Mouse (Mus musculus) heart, adult 8-10 months (tissue): ENCODE results near the gene Map3k20. TPM values are rescaled to one million over a fixed set of nuclear protein-coding genes. Genes with fewer than 3 reads are reported as not detected.

ENCODE experiments used
- DNase-seq: peaks from one replicate; pipeline ENCODE4 v3.0.0; 2022; ENCODE audit warnings: low spot score
- total RNA-seq, 4 experiments: library from RNA; stranded (reverse); gene quantifications; 2 replicates each; pipeline ENCODE4 v1.2.4; 2022

Gene Map3k20
- total RNA-seq, 4 experiments from 2014 or later = 281 to 324 (median 299) TPM

- DNase-seq = no peak
These were observed 35.2 kb downstream of the Map3k20 start for GRCm38 (mm10) chr2:72320661-72321060.

GRCm38 (mm10) chr2:72321591-72321990 lies 36.2 kb downstream of the Map3k20 start:
- no peak for DNase-seq

GRCm38 (mm10) chr2:72322681-72323353 lies 37.4 kb downstream of the Map3k20 start:
- DNase-seq = no peak

GRCm38 (mm10) chr2:72324436-72324835 lies 39.0 kb downstream of the Map3k20 start:
- no peak for DNase-seq

- DNase-seq = no peak
These were observed 41.1 kb downstream of the Map3k20 start for GRCm38 (mm10) chr2:72326491-72326890.

- no peak for DNase-seq
These were observed 43.0 kb downstream of the Map3k20 start for GRCm38 (mm10) chr2:72328435-72328834.

GRCm38 (mm10) chr2:72330955-72331481 lies 45.6 kb downstream of the Map3k20 start:
- no peak for DNase-seq

GRCm38 (mm10) chr2:72332067-72332466 lies 46.6 kb downstream of the Map3k20 start:
- no peak for DNase-seq

- DNase-seq = no peak
These were observed 47.8 kb downstream of the Map3k20 start for GRCm38 (mm10) chr2:72333210-72333609.

- DNase-seq = no peak
These were observed 51.4 kb downstream of the Map3k20 start for GRCm38 (mm10) chr2:72336840-72337239.

GRCm38 (mm10) chr2:72345281-72345680 lies 59.8 kb downstream of the Map3k20 start:
- no peak for DNase-seq

GRCm38 (mm10) chr2:72351329-72351728 lies 65.9 kb downstream of the Map3k20 start:
- no peak for DNase-seq

- DNase-seq = no peak
These were observed 66.3 kb downstream of the Map3k20 start for GRCm38 (mm10) chr2:72351776-72352175.

- no peak for DNase-seq
These were observed 67.3 kb downstream of the Map3k20 start for GRCm38 (mm10) chr2:72352756-72353155.

- no peak for DNase-seq
These were observed 71.0 kb downstream of the Map3k20 start for GRCm38 (mm10) chr2:72356471-72356870.

GRCm38 (mm10) chr2:72361572-72361971 lies 76.1 kb downstream of the Map3k20 start:
- peak; percentile 31 for DNase-seq

GRCm38 (mm10) chr2:72363449-72363848 lies 78.0 kb downstream of the Map3k20 start:
- no peak for DNase-seq

GRCm38 (mm10) chr2:72365930-72366329 lies 80.5 kb downstream of the Map3k20 start:
- DNase-seq = peak; percentile 82

GRCm38 (mm10) chr2:72366503-72366902 lies 81.1 kb downstream of the Map3k20 start:
- DNase-seq = peak; percentile 33

- DNase-seq = no peak
These were observed 82.4 kb downstream of the Map3k20 start for GRCm38 (mm10) chr2:72367850-72368249.

- DNase-seq = no peak
These were observed 83.7 kb downstream of the Map3k20 start for GRCm38 (mm10) chr2:72369140-72369600.

GRCm38 (mm10) chr2:72372136-72372535 lies 86.7 kb downstream of the Map3k20 start:
- DNase-seq = no peak

- DNase-seq = no peak
These were observed 88.6 kb downstream of the Map3k20 start for GRCm38 (mm10) chr2:72374076-72374475.
